Mouse (Mus musculus): ENCODE measurements around the gene Ruvbl2.

DNA sequence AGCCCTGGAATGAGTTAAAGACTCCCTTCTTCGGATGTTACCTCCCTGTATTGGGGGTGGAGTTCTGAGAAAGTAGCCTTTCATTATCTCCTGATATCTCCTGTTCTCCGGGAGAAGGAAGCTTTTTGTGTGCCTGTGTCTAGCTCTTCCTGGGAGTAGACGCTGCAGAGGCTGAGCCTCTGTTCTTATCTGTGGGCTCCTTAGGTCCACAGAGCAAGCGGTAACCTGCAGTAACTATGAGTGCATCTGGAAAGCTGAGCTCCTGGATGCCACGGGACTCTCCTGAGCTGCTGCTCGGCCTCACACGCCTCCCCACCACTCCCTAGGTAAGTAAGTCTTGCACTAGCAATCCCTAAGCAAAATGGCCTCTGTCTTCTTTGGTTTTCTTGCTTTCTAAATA is 48.3 kb upstream of the Ruvbl2 start:
- TF ChIP-seq CTCF (IDR thresholded peaks at IDR 0.05; ENCODE audit: borderline replicate concordance, extremely low read depth, insufficient read depth, insufficient read length) (no peak), POLR2A (IDR thresholded peaks at IDR 0.05; ENCODE audit: borderline replicate concordance, extremely low read depth, insufficient read depth, insufficient read length, poor library complexity, severe bottlenecking) (no peak)
